Mouse (Mus musculus) small intestine, adult 2 months (tissue): Measurements from ENCODE around the gene Mpv17l.
"Not testable (repeated sequence)": the region's sequence is repeated elsewhere in the genome, so short reads cannot be mapped to it uniquely, and the experiment has no call there.

Experiments used
- CTCF ChIP-seq: fragments of 200-500 bp; IDR thresholded peaks from 2 replicates; pipeline ENCODE4 v1.5.1; 2012; ENCODE audit warnings: low read depth, mild to moderate bottlenecking, control low read depth, inconsistent platforms, low read length, moderate library complexity, mixed read lengths; ENCODE audit not compliant: insufficient replicate concordance, insufficient read length; ENCODE audit errors: extremely low read depth
- POLR2A ChIP-seq: fragments of 200-500 bp; IDR thresholded peaks from 2 replicates; pipeline ENCODE4 v1.6.1; 2012; ENCODE audit warnings: low read depth, mild to moderate bottlenecking, control low read depth, inconsistent platforms, low read length, moderate library complexity

DNA sequence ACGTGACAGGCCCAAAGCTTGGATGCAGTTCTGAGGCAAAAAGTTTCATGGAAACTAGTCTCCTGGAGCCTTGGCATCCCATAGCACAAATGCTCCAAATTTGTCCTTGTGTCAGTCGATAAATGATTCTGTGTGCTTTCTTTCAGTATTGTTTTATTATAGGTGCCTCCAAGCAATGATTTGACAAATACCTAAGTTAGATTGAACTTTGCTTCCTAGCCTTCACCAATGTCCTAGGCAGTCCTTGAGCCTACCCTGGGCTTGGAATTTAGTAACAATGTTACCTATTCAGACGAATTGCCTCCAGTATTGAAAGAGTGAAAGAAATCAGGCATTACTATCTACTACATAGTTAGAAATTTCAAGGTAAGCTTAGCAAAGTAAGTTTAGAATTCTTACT lies 19.5 kb downstream of the Mpv17l start:
- not testable (repeated sequence) for TF ChIP-seq POLR2A, CTCF
